Mouse (Mus musculus) left cerebral cortex, adult 18-20 months (tissue): ENCODE data around the gene Tle6. TPM values are rescaled to one million over a fixed set of nuclear protein-coding genes. Genes with fewer than 3 reads are reported as not detected.
A peak's percentile ranks its signal among the peaks of the same experiment; 100 is the strongest.

Experiments
- DNase-seq, 2 experiments: peaks; one replicate each; pipeline ENCODE4 v3.0.0; 2021 to 2022; ENCODE audit warnings: low spot score in 2 of 2, mixed read lengths in 1 of 2
- total RNA-seq, 2 experiments: library from RNA; stranded (reverse); gene quantifications; 2 replicates each; pipeline ENCODE4 v1.2.3; 2021

The Tle6 gene
- total RNA-seq, 2 experiments from 2014 or later: 11.4 to 11.8 TPM

DNA sequence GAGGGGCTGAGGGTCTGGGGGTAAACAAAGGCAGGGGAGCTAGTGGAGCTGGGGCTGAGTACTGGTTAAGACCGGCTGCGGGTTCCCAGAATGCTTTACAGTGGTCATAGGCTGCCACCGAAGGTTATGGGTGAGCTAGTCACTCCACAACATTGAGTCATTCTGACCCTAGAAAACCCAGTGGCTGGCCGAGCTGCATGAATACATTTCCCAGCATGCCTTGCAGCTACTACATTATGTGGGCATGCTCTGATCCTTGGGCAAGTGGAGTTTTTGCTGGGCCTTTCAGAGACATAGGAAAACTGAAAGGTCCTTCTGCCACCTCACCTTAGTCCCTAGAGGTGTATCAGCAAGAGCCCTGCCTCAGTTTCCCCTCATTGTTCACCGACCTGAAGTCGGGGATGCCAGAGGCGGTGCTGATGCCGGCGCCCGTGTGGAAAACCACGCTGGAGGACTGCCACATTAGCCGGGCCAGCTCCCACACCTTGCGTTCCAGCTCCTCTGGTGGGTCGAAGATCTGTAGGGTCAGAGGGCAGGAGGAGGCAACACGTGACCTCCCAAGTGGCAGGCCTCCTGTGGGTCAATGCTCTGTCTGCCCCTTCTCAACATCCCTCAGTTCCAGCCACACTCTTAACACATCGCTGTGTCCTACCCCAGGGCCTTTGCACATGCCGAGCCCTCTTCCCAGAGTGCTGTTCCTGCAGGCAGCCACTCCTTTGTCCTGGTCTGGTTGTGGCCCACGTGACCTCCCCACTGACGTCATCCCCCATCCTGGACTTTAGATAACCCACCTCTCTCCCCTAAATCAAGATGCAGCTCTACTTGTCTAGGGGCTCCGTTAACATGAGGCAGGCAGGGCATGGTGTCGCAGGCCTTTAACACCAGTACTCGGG is 25.5 kb upstream of the Tle6 start:
- DNase-seq: no peak

DNA sequence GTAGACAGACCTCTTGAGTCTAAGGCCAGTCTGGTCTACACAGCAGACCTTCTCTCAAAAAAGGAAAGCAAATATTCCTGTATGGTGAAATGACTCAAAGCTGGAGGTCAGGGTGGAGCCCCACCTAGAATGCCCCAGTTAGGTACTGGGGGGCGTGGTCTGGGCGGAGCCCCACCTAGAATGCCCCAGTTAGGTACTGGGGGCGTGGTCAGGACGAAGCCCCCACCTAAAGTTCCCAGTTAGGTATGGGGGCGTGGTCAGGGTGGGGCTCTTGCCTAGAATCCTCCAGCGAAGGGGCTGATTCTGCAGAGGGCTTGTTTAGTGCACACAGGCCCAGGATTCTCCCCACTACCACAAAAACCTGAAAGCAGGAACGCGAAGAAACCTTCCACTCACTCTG is 22.6 kb upstream of the Tle6 start:
- no peak for DNase-seq

DNA sequence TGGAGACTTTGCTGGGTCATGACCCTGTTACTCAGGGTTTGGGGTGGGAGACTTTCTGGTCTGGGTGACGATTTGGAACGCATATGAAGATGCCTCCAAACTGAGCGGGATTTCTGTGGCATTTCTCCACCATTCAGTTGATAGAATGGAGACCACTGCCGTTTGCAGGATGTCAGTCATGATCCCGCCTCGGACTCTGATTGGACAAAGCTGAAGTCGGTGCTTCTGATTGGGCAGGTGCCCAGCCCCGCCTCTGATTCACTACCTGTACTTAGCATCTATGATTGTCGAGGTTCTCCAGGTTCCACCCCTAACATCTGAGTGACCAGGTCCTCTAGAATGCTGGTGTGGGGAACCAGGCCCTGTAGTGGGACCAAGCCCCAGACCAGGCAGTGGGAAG is 19.9 kb upstream of the Tle6 start:
- no peak for DNase-seq

DNA sequence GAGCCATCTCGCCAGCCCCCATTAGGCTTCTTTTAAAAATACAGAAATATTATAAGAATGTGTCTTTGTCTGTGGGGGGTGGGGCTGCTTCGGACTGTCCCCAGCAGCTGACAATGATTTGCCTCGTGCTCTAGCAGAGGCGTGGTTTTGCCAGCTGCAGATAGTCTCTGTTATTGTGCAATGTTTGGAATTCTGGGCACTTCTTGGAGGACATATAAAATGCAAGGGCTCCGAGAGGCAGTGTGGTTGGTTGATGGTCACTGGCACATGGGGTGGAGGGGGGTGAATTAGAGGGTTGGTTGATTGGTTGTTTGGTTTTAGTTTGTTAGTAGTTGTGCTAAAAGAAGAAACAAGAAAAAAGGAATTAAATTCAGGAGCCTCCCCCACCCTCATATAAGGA is 19.1 kb upstream of the Tle6 start:
- DNase-seq: no peak

DNA sequence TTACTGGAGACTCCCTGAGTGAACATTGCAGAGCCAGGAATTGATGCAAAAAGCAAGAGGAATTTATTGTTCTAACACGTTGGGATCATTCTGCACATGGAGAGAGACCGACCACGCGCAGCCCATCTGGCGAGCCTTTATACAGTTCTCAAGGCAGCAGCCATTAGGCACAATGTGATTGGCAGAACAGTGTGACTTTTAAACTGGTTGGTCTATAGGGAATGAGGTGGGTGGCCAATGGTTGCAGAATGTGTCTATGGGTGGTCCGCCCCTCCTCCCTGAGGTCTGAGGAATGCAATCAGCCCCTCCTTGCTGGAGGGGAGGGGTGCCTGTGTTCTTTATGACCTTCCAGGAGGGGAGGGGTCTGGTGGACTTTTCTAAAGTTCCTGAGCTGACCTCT is 14.6 kb upstream of the Tle6 start:
- no peak for DNase-seq

DNA sequence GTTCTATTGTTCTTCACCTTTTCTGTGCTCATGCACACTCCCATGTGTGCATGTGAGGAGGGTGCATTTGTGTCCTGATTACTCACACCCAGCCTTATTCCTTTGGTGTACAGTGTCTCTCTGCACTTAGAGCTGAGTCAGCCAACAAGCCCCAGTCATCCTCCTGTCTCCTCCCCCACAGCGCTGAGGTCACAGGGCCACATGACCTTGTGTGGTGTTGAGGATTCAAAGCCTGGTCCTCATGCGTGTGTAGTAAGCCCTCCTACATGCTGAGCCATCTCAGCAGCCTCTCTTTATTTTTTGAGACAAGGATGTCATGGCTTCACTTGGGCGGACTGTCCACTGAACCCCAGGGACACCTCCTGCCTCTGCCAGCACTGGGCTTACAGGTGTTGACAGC is 11.9 kb upstream of the Tle6 start:
- no peak for DNase-seq

DNA sequence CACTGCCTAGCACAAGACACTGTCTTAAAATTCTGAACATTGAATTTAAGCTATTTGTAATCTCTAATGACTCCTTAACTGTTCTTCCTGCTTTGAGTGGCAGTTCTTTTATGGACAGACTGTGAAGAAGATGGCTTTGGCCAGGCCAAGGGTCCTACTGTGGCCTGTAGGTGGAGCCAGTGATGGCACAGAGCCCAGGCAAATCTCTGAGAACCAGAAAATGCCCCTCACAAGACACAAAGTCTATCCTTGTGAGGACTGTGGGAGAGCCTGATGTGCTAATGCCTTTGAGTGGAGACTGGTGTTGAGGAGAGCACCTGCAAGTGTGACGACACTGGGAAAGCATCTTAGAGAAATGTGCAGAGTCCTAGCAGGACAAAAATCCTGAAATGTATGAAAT is 7.4 kb upstream of the Tle6 start:
- DNase-seq: no peak

DNA sequence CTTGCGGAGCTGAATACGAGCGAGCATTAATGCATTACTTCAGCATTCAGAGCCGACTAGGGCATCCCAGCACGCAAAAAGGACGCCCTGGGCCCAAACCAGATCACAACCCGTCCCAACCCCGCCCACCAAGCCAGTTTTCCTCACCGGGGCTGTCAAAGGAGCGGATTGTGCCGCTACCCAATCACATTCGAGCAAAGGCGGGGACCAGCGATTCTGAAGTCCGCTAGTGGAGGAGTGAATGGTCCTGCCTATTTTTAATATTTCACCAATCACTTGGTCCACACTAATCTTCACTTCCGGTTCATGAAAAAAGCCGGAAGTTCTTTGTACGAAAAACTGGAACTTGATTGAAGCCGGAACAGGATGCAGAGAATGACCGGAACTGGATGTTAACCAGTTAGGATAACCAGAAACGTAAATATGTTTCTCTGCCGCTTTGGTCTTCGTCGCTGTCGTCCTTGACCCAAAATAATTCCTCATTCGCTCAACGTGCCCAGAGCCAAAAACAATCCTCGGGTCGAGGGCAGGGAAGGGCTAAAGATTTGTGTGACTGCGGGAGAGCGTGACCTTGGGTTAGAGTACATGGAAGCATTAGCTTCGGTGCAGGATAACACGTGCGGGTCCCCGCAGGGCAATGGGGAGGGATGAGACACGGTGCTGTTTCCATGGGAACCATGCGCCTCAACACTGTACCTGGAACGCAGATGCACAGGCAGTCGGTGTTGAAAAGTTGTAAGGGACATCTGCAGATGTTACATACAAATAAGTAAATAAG is 5.3 kb upstream of the Tle6 start, which contains the start of gene BC025920:
Gene BC025920, plus strand, starts transcription at position 297 of the 778 bp plus-strand sequence.
- peak; percentile 88 to 94 for DNase-seq

DNA sequence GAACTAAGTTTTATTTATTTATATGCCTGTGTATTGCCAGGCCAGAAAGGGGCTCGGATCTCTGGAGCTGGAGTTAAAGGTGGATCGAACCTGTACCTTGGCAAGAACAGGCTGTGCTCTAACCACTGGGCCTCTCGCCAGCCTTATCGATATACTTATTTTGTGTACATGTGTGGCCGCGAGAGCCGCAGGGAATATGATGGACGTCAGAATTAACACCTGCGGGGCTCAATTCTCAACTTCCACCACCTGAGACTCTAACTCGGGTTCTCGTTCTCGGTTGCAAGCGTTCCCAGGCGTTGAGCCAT is 4.7 kb upstream of the Tle6 start:
- DNase-seq: no peak

DNA sequence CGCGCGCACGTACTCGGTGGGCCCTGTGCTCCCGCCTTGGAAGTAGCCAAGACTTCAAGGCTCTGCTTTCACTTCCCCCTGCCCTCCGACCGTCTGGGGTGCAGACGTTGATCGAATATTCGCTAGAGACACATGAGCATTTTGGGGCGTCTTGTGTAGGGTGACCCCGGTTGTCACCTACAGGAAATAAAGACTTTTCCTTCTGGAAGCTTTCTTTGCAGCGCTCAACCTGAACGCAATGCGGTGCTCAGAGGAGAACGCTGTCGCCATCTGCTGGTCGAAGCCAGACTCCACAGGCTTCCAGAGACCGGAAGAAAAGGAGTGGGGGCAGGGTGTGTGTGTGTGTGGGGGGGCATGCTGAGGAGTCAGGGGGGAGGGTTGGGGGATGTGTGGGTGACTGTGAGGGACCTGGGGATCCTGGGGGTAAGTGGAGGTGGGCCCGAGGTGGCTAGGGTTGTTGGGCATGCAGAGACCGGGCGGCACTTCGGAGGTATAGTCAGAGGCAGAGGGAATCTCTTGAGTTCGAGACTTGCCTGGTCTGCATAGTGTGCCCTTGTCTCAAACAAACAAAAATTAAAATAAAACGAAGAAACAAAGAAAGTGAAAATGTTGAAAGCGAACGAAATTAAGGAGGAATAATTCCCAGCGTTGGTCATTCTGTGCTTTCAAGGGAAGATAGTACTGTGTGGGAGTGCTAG is 4.2 kb upstream of the Tle6 start:
- peak; percentile 89 to 90 for DNase-seq

DNA sequence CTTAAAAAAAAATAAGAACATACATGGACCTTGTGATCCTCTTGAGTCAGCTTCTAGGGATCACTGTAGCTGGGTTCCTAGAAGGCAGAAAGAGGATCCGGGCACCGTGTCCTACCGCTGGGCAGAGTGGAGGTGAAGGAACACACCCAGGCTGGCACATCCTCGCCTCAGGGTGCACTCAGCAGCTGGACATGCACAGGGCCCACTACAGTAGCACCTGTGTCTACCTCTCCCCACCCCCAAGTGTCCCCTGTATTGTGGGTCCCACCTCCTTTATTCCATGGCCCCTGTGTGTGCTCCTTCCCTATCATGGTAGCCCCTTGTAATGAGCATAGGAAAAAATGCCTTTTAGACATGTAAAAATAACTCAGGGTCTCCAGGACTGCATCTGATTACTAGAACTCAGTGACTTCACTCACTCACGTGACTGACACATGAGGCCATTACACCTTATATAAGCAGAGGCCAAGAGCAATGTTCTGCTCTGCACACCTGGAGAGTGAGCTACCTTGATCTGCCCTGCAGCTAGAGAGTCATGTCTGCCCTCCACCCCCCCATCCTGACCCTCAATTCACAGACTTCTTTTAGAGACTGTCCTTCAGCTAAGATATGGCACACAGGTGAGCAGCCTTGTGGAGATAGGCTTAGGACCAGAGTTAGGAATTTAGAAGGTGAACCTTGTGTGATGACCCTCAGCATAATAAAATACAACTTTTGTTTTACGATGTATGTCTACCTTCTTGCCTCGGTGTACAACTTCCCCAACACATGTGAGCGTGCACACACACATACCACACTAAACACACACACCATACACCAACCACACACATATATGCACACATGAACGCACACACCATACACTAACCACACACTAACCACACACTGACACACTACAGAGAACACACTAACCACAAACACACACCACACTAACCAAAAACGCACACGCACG is 3.4 kb upstream of the Tle6 start:
- DNase-seq: no peak

DNA sequence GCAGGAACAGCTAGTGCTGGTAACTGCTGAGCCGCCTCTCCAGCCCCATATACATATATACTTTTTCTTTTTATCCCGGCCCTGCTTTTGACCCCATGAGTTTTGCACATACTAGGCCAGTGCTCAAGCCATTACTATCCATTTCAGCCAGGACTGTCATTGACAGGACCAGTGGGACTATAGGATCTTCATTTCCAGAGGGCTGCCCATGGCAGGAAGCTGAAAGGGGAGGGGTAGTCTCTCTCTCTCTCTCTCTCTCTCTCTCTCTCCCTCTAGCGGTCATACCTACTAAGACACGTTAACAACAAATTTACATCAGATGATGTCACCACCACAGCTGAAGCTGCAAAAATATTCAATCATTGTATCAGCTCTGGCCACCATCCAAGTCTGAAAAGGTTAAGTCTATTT is 1.9 kb upstream of the Tle6 start:
- no peak for DNase-seq

DNA sequence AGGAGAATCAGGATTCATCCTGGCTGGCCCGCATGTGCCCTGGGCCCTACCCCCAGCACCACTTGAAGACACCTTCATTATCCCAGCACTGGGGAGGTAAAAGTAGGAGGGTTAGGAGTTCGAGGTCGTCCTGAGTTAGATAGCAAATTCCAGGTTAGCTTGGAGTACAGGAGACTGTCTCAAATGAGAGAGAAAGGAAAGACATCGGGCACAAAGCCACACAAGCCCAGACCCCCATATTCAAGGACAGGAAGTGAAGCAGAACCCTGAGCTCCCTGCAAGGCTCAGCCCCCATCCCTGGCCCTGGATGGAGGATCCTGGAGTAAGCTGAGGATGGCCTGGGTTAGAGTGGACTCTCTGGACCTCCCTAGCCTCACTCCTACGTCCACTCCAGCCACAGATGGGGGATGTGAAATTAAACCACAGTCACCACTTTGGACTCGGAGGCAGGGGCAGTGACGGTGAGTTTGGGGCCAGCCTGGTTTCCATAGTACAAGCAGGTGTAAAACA is 578 bp upstream of the Tle6 start:
- DNase-seq: no peak

DNA sequence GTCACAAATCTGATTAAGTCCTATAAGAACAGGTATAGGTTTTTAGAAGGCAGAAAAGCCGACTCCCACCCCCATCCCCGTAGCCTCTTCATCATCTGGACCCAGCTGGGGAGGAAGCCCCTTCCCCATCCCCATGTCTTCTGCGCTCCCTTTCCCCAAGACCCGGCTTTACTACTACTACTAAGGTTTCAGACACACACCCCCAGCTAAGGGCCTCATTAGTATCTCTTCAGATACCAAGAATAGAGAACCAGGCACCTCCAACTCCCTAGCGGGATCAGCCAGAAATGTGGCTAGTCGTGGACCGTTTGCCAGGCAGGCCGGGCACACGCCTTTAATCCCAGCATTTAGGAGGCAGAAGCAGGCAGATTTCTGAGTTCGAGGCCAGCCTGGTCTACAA is 777 bp downstream of the Tle6 start:
- DNase-seq: no peak

DNA sequence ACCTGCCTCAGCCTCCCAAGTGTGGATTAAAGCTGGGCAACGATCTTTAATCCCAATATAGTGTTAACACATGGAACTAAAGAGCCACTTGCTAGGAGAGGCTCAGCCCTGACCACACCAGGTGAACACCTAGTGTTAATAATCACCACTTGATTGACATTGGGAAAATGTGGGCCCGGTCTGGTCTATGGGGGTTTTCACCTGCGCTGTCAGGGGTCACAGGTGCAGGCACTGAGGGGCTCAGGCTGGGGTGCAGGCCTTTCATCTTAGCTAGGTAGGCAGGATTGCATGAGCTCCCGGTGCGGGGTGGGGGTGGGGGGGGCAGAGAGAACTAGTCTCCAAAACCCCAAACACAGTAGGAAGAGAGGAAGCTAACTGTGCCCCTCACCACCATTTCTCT is 1.2 kb downstream of the Tle6 start:
- DNase-seq: no peak

DNA sequence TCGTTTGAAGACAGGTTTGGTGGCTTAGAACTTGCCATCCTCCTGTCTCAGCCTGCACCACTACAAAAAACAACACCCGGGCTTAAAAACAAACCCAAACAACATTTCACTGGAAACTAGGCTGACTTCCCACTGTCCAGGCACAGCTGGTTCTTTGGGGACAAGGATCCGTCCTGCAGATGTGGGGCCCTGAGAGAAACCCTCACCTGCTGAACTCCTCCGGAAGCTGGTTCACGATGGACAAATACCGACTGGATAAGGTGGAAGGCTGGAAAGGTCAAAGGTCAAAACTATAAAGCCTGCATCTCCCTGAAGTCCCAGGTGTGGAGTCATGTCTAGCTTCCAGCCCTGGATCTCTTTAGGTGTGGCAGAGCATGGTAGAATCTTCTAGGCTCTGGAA is 2.0 kb downstream of the Tle6 start:
- DNase-seq: no peak

DNA sequence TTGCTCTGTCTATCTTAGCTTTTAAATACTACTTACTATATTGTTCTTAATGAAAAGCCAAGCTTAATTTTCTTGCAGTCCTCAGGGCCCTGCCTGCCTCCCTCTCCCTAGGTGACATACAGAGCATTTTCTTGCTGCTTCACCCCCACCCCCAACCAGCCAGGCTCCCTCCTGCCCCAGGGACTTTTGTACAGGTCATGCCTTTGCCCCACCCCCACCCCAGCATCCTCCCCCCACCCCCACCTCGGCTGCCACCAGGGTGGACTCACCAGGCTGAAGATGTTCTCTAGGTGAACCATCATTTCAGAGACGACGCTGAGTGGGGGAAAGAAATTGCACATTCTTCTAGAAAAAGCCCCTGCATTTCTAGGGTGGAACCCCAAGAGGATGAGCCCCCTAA is 2.5 kb downstream of the Tle6 start:
- no peak for DNase-seq

DNA sequence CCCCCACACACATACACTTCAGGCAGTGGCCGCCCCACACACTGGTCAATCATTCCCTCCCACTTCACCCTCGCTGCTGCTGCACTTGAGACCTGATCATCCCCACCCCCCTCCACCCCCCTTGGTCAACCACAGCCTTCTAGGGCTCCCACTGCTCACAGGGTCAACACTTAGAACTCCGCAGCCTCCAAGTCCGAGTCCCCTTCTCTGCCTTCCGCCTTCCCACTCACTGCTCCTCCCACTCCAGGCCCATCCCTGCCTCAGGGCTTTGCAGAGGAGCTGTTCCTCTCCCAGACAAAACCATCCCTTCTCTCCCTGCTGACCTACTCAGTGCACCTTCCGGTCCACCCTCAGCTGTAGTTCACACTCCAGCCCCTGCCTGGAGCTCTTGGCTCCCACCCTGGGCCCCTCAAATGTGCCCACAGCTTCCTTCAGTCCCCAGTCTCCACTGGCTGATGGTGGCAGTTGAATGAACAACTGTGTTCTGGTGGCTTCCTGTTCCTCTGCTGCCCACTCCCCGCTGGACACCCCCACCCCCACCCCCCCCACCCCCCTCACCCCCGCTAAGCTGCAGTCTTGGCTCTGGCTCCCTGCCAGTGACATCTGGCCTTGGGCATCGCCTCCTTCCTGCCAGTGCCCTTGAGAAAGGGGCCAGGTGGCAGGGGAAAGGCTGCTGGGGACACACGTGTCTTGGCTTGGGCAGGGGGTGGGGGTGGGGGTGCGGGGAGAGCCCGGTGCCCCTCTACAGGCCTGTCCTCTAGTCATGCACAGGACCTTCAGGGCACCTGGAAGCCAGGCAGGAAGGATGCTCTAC is 3.5 kb downstream of the Tle6 start:
- peak; percentile 50 to 62 for DNase-seq

DNA sequence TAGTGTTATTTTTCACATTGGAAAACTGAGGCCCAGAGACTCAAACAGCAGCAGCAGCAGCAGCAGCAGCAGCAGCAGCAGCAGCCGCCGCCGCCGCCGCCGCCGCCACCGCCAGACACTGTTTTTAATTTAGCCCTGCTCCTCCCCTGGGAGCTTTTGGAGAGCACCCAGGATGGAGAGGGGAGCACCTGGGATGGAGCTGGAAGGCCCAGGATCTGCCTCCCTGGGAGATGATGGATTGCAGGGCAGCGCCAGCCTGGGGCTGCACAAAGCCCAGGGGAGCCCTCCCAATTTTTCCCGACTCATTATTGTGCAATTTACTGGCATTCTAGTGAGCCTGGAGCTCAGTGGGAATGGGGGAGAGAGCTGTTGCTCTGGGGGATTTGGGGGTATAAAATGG is 4.3 kb downstream of the Tle6 start:
- peak; percentile 32 to 51 for DNase-seq

DNA sequence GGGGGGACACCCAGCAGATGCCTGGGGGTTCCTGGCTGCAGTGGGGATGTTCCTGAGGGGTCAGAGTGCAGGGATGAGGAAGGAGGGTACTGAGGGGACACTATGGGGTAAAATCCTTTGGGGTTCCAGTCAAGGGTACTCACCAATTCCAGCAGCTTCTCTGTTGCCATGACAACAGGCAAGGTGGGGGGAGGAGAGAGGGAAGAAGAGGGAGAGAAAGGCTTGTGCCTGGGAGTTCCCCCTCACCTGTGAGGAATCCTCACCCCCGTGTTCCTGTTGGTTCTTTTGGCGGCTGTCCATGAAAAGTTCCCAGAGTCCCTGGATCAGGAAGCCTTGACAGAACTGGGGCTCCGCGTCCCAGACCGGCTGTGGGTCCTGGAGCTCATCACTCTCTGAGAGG is 5.3 kb downstream of the Tle6 start:
- DNase-seq: no peak
